8 mouse cellular contexts compared by ENCODE assay signal in the genomic region with DNA sequence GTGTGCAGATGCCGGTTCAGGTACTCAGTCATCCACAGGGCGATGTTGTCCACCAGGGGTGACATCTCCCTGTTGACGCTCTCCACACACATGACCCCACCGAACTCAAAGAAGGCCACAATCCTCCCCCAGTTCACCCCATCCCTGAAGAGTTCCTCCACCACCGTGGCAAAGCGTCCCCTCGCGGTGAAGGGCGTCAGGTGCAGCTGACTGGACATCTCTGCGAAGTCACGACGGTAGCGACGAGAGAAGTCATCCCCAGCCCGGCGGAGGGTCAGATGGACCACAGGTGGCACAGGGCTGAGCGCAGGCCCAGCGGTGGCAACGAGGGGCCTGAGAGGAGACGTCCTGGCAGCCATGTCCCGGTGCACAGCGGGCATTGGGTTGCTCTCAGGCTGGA. TPM values are rescaled to one million over a fixed set of nuclear protein-coding genes. Genes with fewer than 3 reads are reported as not detected.
DNase-seq lines count a peak whose midpoint lies in the region; ATAC-seq and TF ChIP-seq lines count a peak whose summit lies in the region.

No protein-coding gene starts in this region.

- no peak for ATAC-seq in intestine, postnatal 0 days
- no peak for ATAC-seq in liver, embryonic 11.5 days (replicated peaks; ENCODE audit: low FRiP score)
- ATAC-seq in midbrain, embryonic 16.5 days = no peak

- H3K4me2 ChIP-seq in intestine, postnatal 0 days (replicated peaks; ENCODE audit: low read depth) = peak overlapping the region; percentile 92
- H3K4me2 ChIP-seq in liver, embryonic 11.5 days = peak overlapping the region; percentile 71
- peak overlapping the region; percentile 92 for H3K4me2 ChIP-seq in midbrain, embryonic 16.5 days (ENCODE audit: low read length)

- peaks cover 5% of the 10 kb centered on the region for H3K4me1 ChIP-seq in heart, adult 2 months (ENCODE audit: control insufficient read depth, insufficient read depth, low read length)
- H3K4me1 ChIP-seq in intestine, postnatal 0 days (replicated peaks; ENCODE audit: control insufficient read depth, insufficient read depth, low read length) = 0 out of 2 replicates have a peak, but pooled peaks cover 3% of the 10 kb centered on the region
- H3K4me1 ChIP-seq in liver, embryonic 11.5 days (replicated peaks; ENCODE audit: control insufficient read depth, insufficient read depth, low read length) = peaks cover 15% of the 10 kb centered on the region
- peaks cover 19% of the 10 kb centered on the region for H3K4me1 ChIP-seq in midbrain, embryonic 16.5 days (ENCODE audit: control insufficient read depth, insufficient read depth, low read length)
- peaks cover 16% of the 10 kb centered on the region; the same call in 1 of the 2 replicates for H3K4me1 ChIP-seq in spleen, adult 2 months (ENCODE audit: control insufficient read depth, insufficient read depth, insufficient read length)

- DNase-seq in adrenal gland, postnatal 14 days = peak; percentile 82
- peak; percentile 67 for DNase-seq in embryo, embryonic 11 days
- DNase-seq in heart, adult 2 months = peak; percentile 63 to 76
- peak; percentile 52 for DNase-seq in liver, embryonic 11.5 days (ENCODE audit: low spot score)
- peak; percentile 36 to 79 for DNase-seq in spleen, adult 2 months (ENCODE audit: low read depth in 1 of 2, low spot score in 2 of 2)
- DNase-seq in MN1 (ENCODE audit: low spot score) = no peak

- peak overlapping the region; percentile 59 for H3K9ac ChIP-seq in heart, adult 2 months (ENCODE audit: low read depth, low read length)
- H3K9ac ChIP-seq in intestine, postnatal 0 days (ENCODE audit: low read depth, low read length) = peak overlapping the region; percentile 46
- no peak overlapping the region for H3K9ac ChIP-seq in liver, embryonic 11.5 days (ENCODE audit: low read depth, low read length)
- peak overlapping the region; percentile 71 for H3K9ac ChIP-seq in midbrain, embryonic 16.5 days (ENCODE audit: low read depth, low read length)

- H3K9me3 ChIP-seq in intestine, postnatal 0 days (ENCODE audit: control insufficient read depth) = no peaks in the 10 kb centered on the region
- no peaks in the 10 kb centered on the region for H3K9me3 ChIP-seq in liver, embryonic 11.5 days (ENCODE audit: control insufficient read depth, low read length)
- no peaks in the 10 kb centered on the region for H3K9me3 ChIP-seq in midbrain, embryonic 16.5 days (replicated peaks; ENCODE audit: control insufficient read depth, low read length, poor library complexity, severe bottlenecking)

- H3K4me3 ChIP-seq in heart, adult 2 months = peak overlapping the region; percentile 91
- H3K4me3 ChIP-seq in intestine, postnatal 0 days (ENCODE audit: low read depth, low read length) = peak overlapping the region; percentile 85
- H3K4me3 ChIP-seq in liver, embryonic 11.5 days (ENCODE audit: low read depth, low read length) = peak overlapping the region; percentile 73
- H3K4me3 ChIP-seq in midbrain, embryonic 16.5 days (ENCODE audit: low read depth, low read length) = peak overlapping the region; percentile 84
- peak overlapping the region; percentile 70 for H3K4me3 ChIP-seq in spleen, adult 2 months (ENCODE audit: extremely low read depth, insufficient read depth, insufficient read length)

- H3K36me3 ChIP-seq in heart, adult 2 months (ENCODE audit: control insufficient read depth, insufficient read depth, low read length) = peaks cover 2% of the 10 kb centered on the region; the same call in 1 of the 2 replicates
- H3K36me3 ChIP-seq in intestine, postnatal 0 days (ENCODE audit: control insufficient read depth, insufficient read depth) = no peaks in the 10 kb centered on the region
- H3K36me3 ChIP-seq in liver, embryonic 11.5 days (ENCODE audit: control insufficient read depth, insufficient read depth, low read length) = no peaks in the 10 kb centered on the region
- H3K36me3 ChIP-seq in midbrain, embryonic 16.5 days (ENCODE audit: control insufficient read depth, insufficient read depth, low read length) = no peaks in the 10 kb centered on the region
- H3K36me3 ChIP-seq in spleen, adult 2 months (ENCODE audit: control insufficient read depth, insufficient read depth, low read length) = no peaks in the 10 kb centered on the region

- H3K27me3 ChIP-seq in heart, adult 2 months (ENCODE audit: control insufficient read depth, insufficient read depth, low read length) = no peaks in the 10 kb centered on the region
- H3K27me3 ChIP-seq in intestine, postnatal 0 days (replicated peaks; ENCODE audit: control insufficient read depth, insufficient read depth, low read length) = no peaks in the 10 kb centered on the region
- peaks cover 11% of the 10 kb centered on the region for H3K27me3 ChIP-seq in liver, embryonic 11.5 days (replicated peaks; ENCODE audit: control insufficient read depth, insufficient read depth, low read length)
- no peaks in the 10 kb centered on the region for H3K27me3 ChIP-seq in midbrain, embryonic 16.5 days (ENCODE audit: control insufficient read depth, insufficient read depth, low read depth, low read length)
- no peaks in the 10 kb centered on the region for H3K27me3 ChIP-seq in spleen, adult 2 months (ENCODE audit: control insufficient read depth, insufficient read depth, low read length)

- 11% methylated on average over 22 of the region's 22 CpGs for WGBS in heart, adult 2 months
- WGBS in intestine, postnatal 0 days = 7% methylated on average over 22 of the region's 22 CpGs
- 13% methylated on average over 22 of the region's 22 CpGs for WGBS in liver, embryonic 11.5 days
- 10% methylated on average over 20 of the region's 22 CpGs for WGBS in midbrain, embryonic 16.5 days
- 9% methylated on average over 22 of the region's 22 CpGs for WGBS in spleen, adult 2 months

- TF ChIP-seq POLR2A in heart, adult 2 months (IDR thresholded peaks at IDR 0.05; ENCODE audit: insufficient read depth, low read depth, low read length) = no peak
- TF ChIP-seq POLR2A in spleen, adult 2 months (IDR thresholded peaks at IDR 0.05; ENCODE audit: low read depth, low read length) = no peak

- TF ChIP-seq CTCF in heart, adult 2 months (IDR thresholded peaks at IDR 0.05) = peak; percentile 81
- TF ChIP-seq CTCF in intestine, postnatal 0 days (IDR thresholded peaks at IDR 0.05; ENCODE audit: low read depth) = peak; percentile 90
- peak; percentile 93 for TF ChIP-seq CTCF in spleen, adult 2 months (IDR thresholded peaks at IDR 0.05; ENCODE audit: extremely low read depth, insufficient read depth, insufficient read length, insufficient replicate concordance)

- no peaks in the 10 kb centered on the region for H3K79me2 ChIP-seq in heart, adult 2 months (replicated peaks; ENCODE audit: control insufficient read depth, insufficient read depth, low read length)

- no peak for TF ChIP-seq EP300 in heart, adult 2 months (IDR thresholded peaks at IDR 0.05; ENCODE audit: insufficient read depth, low read depth, low read length)

- peak overlapping the region; percentile 9; the same call in 1 of the 2 replicates for H3K27ac ChIP-seq in heart, adult 2 months
- H3K27ac ChIP-seq in intestine, postnatal 0 days (ENCODE audit: low read depth, low read length) = no peak overlapping the region
- H3K27ac ChIP-seq in liver, embryonic 11.5 days (ENCODE audit: low read depth, low read length) = no peak overlapping the region
- no peak overlapping the region for H3K27ac ChIP-seq in midbrain, embryonic 16.5 days (ENCODE audit: low read length)
- H3K27ac ChIP-seq in spleen, adult 2 months (ENCODE audit: insufficient read depth, low read length) = peak overlapping the region; percentile 76

- intact Hi-C loops in heart, adult 2 months (cut with DNase I) = no loop called here

RNA-seq across cellular contexts. Expression of gene Bcl2, which starts 1.7 kb away (rescaled TPM):
- total RNA-seq in adrenal gland, postnatal 14 days (2021) = 6.0 and 10.1 TPM in 2 replicates
- total RNA-seq in heart, adult 2 months (2021) = 1 to 10 TPM; 3.5 to 5.0 TPM
- 1.3 and 1.9 TPM in 2 replicates for polyA plus RNA-seq in heart, adult 2 months (2012; rRNA removed)
- polyA plus RNA-seq in intestine, postnatal 0 days (2015; fragmentation: Nextera tagmentation; extraction: Ambion mirVana) = 3.4 and 3.9 TPM in 2 replicates
- polyA plus RNA-seq in liver, embryonic 11.5 days (2014; fragmentation: Nextera tagmentation; extraction: Ambion mirVana) = 2.8 and 3.3 TPM in 2 replicates
- polyA plus RNA-seq in midbrain, embryonic 16.5 days (2015; fragmentation: Nextera tagmentation; extraction: Ambion mirVana) = 14.7 and 16.2 TPM in 2 replicates
- polyA plus RNA-seq in spleen, adult 2 months (2012; rRNA removed) = 10.6 and 16.7 TPM in 2 replicates

RNA-seq across cellular contexts. Expression of gene Kdsr, which starts 47.2 kb away (rescaled TPM):
- 27.7 and 29.2 TPM in 2 replicates for total RNA-seq in adrenal gland, postnatal 14 days (2021)
- total RNA-seq in heart, adult 2 months (2021) = 1 to 10 TPM; 5.9 to 6.2 TPM
- polyA plus RNA-seq in heart, adult 2 months (2012; rRNA removed) = 2.6 and 3.1 TPM in 2 replicates
- 10.8 and 11.3 TPM in 2 replicates for polyA plus RNA-seq in intestine, postnatal 0 days (2015; fragmentation: Nextera tagmentation; extraction: Ambion mirVana)
- polyA plus RNA-seq in liver, embryonic 11.5 days (2014; fragmentation: Nextera tagmentation; extraction: Ambion mirVana) = 8.1 and 9.6 TPM in 2 replicates
- polyA plus RNA-seq in midbrain, embryonic 16.5 days (2015; fragmentation: Nextera tagmentation; extraction: Ambion mirVana) = 16.6 and 17.2 TPM in 2 replicates
- polyA plus RNA-seq in spleen, adult 2 months (2012; rRNA removed) = 5.2 and 7.3 TPM in 2 replicates

Comparison
In these comparisons a context has a peak if more than half of its experiments do, and no peak if none do; other contexts are left out.
1. H3K27ac ChIP-seq: peak in heart, adult 2 months (single experiment) and spleen, adult 2 months (single experiment); none in intestine, postnatal 0 days (single experiment), liver, embryonic 11.5 days (single experiment) and midbrain, embryonic 16.5 days (single experiment).
2. Peak in every context shown above with its lines, with median percentiles within 50 percentile points of each other: H3K4me3 ChIP-seq, CTCF ChIP-seq and H3K4me2 ChIP-seq.